Mouse (Mus musculus) olfactory bulb, adult 2 months (tissue): Measurements from ENCODE around the gene Olfr15.

ENCODE experiments used
- CTCF ChIP-seq: fragments of 200-500 bp; IDR thresholded peaks from 2 replicates; pipeline ENCODE4 v1.5.1; 2012; ENCODE audit warnings: low read depth, mild to moderate bottlenecking, low read length, moderate library complexity; ENCODE audit not compliant: insufficient read depth
- POLR2A ChIP-seq: fragments of 200-500 bp; IDR thresholded peaks from 2 replicates; pipeline ENCODE4 v1.6.1; 2012; ENCODE audit warnings: mild to moderate bottlenecking, low read depth, low read length, moderate library complexity; ENCODE audit not compliant: insufficient read depth

GRCm38 (mm10) chr16:3852586-3852985, 21.9 kb downstream of the Olfr15 start:
- TF ChIP-seq CTCF (no peak), POLR2A (no peak)
